Mouse (Mus musculus) cortical plate, adult 2 months (tissue): ENCODE measurements around the gene Hnrnpk.
"Not testable (repeated sequence)": the region's sequence is repeated elsewhere in the genome, so short reads cannot be mapped to it uniquely, and the experiment has no call there.

ENCODE experiments used
- CTCF ChIP-seq: fragments of 200-500 bp; IDR thresholded peaks from 2 replicates; pipeline ENCODE4 v1.5.1; 2011; ENCODE audit warnings: mild to moderate bottlenecking, control low read depth, low read length; ENCODE audit not compliant: insufficient read depth; ENCODE audit errors: extremely low read depth
- POLR2A ChIP-seq: fragments of 200-500 bp; IDR thresholded peaks from 2 replicates; pipeline ENCODE4 v1.6.1; 2011; ENCODE audit warnings: mild to moderate bottlenecking, low read length, control low read depth; ENCODE audit not compliant: insufficient read depth; ENCODE audit errors: extremely low read depth

DNA sequence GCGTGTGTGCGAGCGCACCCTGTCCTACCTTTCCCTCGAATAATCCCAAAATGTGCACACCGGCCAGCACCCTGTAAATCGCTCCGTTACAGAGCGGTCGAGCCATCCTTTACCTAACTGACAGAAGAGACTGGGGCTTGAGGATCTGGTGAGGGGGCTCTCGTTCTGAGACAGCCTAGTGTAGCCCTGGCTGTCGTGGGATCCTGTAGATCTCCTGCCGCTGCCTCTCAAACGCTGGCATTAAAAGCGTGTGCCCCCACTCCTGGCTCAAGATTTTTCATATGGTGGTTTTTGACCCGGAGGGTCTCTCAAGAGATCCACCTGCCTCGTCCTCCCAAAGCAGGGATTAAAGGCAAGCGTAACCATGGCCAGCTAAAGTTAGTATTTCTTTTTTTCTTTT lies at the start of gene Hnrnpk:
- TF ChIP-seq POLR2A, CTCF: not testable (repeated sequence)
